Mouse (Mus musculus): ENCODE measurements around the gene Dennd1a.

The Dennd1a gene

DNA sequence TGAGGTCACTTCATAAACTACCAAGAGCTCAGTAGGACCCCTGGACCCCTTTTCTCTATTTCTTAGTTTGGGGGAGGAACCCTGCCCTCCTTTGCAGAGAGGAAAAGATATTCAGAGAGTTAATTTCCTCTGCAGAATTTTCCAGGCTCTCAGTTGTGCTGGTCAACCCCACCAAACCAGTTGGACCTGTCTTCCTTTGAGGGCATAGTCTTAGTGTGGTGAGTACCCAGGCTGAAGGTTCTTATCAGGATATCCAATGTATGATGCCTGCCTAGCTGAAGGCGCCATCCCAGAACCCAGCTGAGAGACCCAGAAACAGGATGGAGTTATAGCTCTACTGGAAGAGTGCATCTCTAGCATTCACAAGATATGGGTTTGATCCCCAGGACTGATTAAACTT, 536.1 kb downstream of the Dennd1a start:
- no peak for DNase-seq (ENCODE audit: extremely low read depth, low read depth)

DNA sequence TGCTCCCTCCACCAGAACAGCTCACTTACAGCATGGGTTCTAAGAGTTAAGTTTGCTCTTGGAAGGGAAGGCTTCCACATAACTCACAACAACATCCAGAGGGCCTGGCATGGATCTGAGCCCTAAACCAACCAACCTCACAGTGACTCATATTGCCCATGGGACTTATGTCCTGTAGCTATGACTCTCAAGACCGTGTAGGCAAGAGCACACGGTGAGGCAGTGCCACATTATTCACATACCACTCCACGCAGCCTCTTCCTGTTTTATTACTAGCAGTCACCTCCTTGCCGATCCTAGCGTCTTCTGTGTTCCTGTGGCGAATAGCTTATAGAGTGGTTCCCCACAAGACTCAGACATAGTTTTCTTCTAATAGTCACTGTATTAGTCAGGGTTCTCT, 537.9 kb downstream of the Dennd1a start:
- no peak for DNase-seq (ENCODE audit: extremely low read depth, low read depth)

Data from MEL-GATA-1-ER (cell line).